Mouse (Mus musculus): ENCODE measurements at regions not wholly inside any gene's neighbourhood (a gene's known extent, or its start where the extent isn't known, plus 50 kb on each side); places are given as distances from the start of the nearest gene placed in this dataset.
A peak's percentile ranks its signal among the peaks of the same experiment; 100 is the strongest.

- DNase-seq, result peak; percentile 30 to 35
Measured at GRCm38 (mm10) chr15:40435156-40435555, 301.0 kb downstream of the 9330182O14Rik start.

GRCm38 (mm10) chr15:40436688-40437087 is 302.5 kb downstream of the 9330182O14Rik start:
- DNase-seq, result no peak

- DNase-seq, result no peak
Measured at GRCm38 (mm10) chr15:40439827-40440226, 305.7 kb downstream of the 9330182O14Rik start.

- no peak for DNase-seq
Measured at GRCm38 (mm10) chr15:40448623-40449022, 314.5 kb downstream of the 9330182O14Rik start.

GRCm38 (mm10) chr15:40453235-40453634 is 319.1 kb downstream of the 9330182O14Rik start:
- no peak for DNase-seq

GRCm38 (mm10) chr15:40475659-40476355 is 341.6 kb downstream of the 9330182O14Rik start:
- peak; percentile 71 to 72 for DNase-seq

- no peak for DNase-seq
Measured at GRCm38 (mm10) chr15:40480386-40480785, 346.2 kb downstream of the 9330182O14Rik start.

- DNase-seq, result no peak
Measured at GRCm38 (mm10) chr15:40481239-40481638, 347.1 kb downstream of the 9330182O14Rik start.

GRCm38 (mm10) chr15:40485997-40486396 is 351.8 kb downstream of the 9330182O14Rik start:
- peak; percentile 9 to 12 for DNase-seq

- no peak for DNase-seq
Measured at GRCm38 (mm10) chr15:40501180-40502125, 367.3 kb downstream of the 9330182O14Rik start.

- no peak for DNase-seq
Measured at GRCm38 (mm10) chr15:40510826-40511225, 376.7 kb downstream of the 9330182O14Rik start.

- DNase-seq, result no peak
Measured at GRCm38 (mm10) chr15:40524350-40524749, 390.2 kb downstream of the 9330182O14Rik start.

GRCm38 (mm10) chr15:40533451-40533873 is 399.3 kb downstream of the 9330182O14Rik start:
- peak; percentile 36 to 57 for DNase-seq

- DNase-seq, result peak; percentile 15
Measured at GRCm38 (mm10) chr15:40561661-40562060, 427.5 kb downstream of the 9330182O14Rik start.

- no peak for DNase-seq
Measured at GRCm38 (mm10) chr15:40565716-40566115, 431.6 kb downstream of the 9330182O14Rik start.

GRCm38 (mm10) chr15:40566481-40566880 is 432.3 kb downstream of the 9330182O14Rik start:
- DNase-seq, result no peak

- peak; percentile 61 to 70 for DNase-seq
Measured at GRCm38 (mm10) chr15:40568701-40569100, 434.5 kb downstream of the 9330182O14Rik start.

Data from cerebellum, adult 18-20 months (tissue).